Mouse (Mus musculus) C2C12 (cell line): ENCODE results near the gene 3300002I08Rik.

ENCODE experiments used
- CTCF ChIP-seq: IDR thresholded peaks from one replicate; pipeline ENCODE4 v1.5.1; 2011; ENCODE audit not compliant: control insufficient read depth, insufficient read depth, insufficient read length
- FOSL1 ChIP-seq: IDR thresholded peaks from one replicate; pipeline ENCODE4 v1.8.0; 2011; ENCODE audit warnings: mild to moderate bottlenecking, low read length; ENCODE audit not compliant: poor library complexity, insufficient read depth, severe bottlenecking
- USF1 ChIP-seq: IDR thresholded peaks from one replicate; pipeline ENCODE4 v1.6.1; 2011; ENCODE audit warnings: low read depth, mild to moderate bottlenecking, control low read depth, moderate library complexity

DNA sequence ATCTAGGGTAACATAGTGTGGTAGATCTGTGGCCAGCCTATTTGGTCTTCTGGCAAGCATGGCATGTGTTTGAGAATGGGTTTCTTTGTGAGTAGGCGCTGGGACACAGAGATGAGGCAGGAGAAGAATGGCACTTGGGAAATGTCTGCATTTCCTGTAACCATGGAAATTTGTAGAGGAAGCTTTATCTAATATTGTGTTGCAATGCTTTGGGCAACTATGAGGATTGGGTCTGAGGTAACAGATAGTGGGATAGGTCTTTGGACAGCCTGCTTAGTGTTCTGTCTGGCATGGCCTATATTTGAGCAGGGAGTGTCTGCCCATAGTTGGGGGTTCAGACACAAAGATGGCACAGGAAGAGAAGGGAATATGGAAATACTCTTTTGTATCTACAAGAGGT, 43.6 kb downstream of the 3300002I08Rik start:
- TF ChIP-seq USF1 = no peak
- TF ChIP-seq CTCF = no peak
- TF ChIP-seq FOSL1 = no peak
